Mouse (Mus musculus) ES-Bruce4 (cell line): ENCODE data around the gene Slirp.

Experiments used
- CTCF ChIP-seq: IDR thresholded peaks from one replicate; pipeline ENCODE4 v1.8.1; 2011; ENCODE audit warnings: low read depth, low read length
- EP300 ChIP-seq: IDR thresholded peaks from 2 replicates; pipeline ENCODE4 v1.6.1; 2011; ENCODE audit warnings: low read depth, low read length; ENCODE audit not compliant: insufficient read depth
- POLR2A ChIP-seq: IDR thresholded peaks from one replicate; pipeline ENCODE4 v1.8.1; 2011; ENCODE audit warnings: low read length; ENCODE audit not compliant: insufficient read depth

GRCm38 (mm10) chr12:87426354-87427031 lies 17.2 kb upstream of the Slirp start:
- TF ChIP-seq POLR2A (no peak), CTCF (no peak), EP300 (no peak)
